Mouse (Mus musculus) megakaryocyte, embryonic 14.5 days (primary cell): ENCODE measurements around the gene Ercc6l.

ENCODE experiments used
- FLI1 ChIP-seq: IDR thresholded peaks from 2 replicates; pipeline ENCODE4 v1.6.1; 2012; ENCODE audit warnings: low read length, inconsistent platforms, mixed read lengths
- GATA1 ChIP-seq: IDR thresholded peaks from 3 replicates; pipeline ENCODE4 v1.6.1; 2012; ENCODE audit warnings: mixed read lengths, low read length, inconsistent platforms, borderline replicate concordance

DNA sequence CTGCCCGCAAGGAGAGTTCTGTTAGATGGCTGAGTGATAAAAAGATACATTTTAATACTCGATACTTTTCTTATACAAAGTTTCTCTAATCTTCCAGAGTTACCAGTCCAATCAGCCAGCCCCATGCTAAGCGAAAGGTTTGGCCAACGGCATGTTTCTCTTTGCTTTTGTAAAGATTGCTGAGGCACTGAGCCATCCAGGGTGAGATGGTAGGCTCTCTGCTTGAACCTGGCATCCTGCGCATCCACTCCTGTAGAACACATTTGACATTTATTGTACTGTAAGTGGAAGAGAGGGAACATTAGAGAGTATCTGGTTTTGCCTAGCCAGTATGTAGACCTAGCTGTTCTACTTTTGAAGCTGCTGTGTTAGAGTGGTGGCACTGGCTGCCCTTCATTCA is 32.7 kb upstream of the Ercc6l start:
- TF ChIP-seq GATA1: no peak
- no peak for TF ChIP-seq FLI1
